Mouse (Mus musculus) MEL (cell line): ENCODE measurements at regions not wholly inside any gene's neighbourhood (a gene's known extent, or its start where the extent isn't known, plus 50 kb on each side); places are given as distances from the start of the nearest gene placed in this dataset.

Experiments
- DNase-seq: peaks from one replicate; pipeline ENCODE4 v3.0.0; 2011; ENCODE audit warnings: low read depth, low spot score
- H3K27ac ChIP-seq: 2 replicates; pipeline ENCODE4 v1.5.1; 2012; ENCODE audit warnings: low read depth, mild to moderate bottlenecking, control low read depth, low read length, moderate library complexity; ENCODE audit not compliant: control insufficient read depth
- H3K27me3 ChIP-seq, 2 experiments: fragments of 150-350 bp in 1 of 2; sonication (generic) in 1 of 2; 2 replicates each; pipeline ENCODE4 v1.6.1; 2012; ENCODE audit warnings: low read length in 2 of 2, mild to moderate bottlenecking in 2 of 2, improper control_type of control experiment in 1 of 2, moderate library complexity in 1 of 2; ENCODE audit not compliant: insufficient read depth in 2 of 2, control insufficient read depth in 1 of 2
- H3K36me3 ChIP-seq, 2 experiments: 2 replicates each; pipeline ENCODE4 v1.6.1; 2012 to 2014; ENCODE audit warnings: low read length in 2 of 2, improper control_type of control experiment in 1 of 2, inconsistent platforms in 1 of 2, mild to moderate bottlenecking in 1 of 2; ENCODE audit not compliant: insufficient read depth in 2 of 2, control insufficient read depth in 1 of 2
- H3K4me1 ChIP-seq, 2 experiments: fragments of 150-350 bp in 1 of 2; sonication (generic) in 1 of 2; 2 replicates each; pipeline ENCODE4 v1.6.1; 2012; ENCODE audit warnings: low read length in 2 of 2, improper control_type of control experiment in 1 of 2, mild to moderate bottlenecking in 1 of 2; ENCODE audit not compliant: insufficient read depth in 2 of 2, control insufficient read depth in 1 of 2
- H3K4me3 ChIP-seq, 2 experiments: fragments of 150-350 bp in 1 of 2; sonication (generic) in 1 of 2; 2 replicates each; pipeline ENCODE4 v1.5.1; 2012; ENCODE audit warnings: low read depth in 2 of 2, low read length in 2 of 2, mild to moderate bottlenecking in 2 of 2, moderate library complexity in 2 of 2, control low read depth in 1 of 2, improper control_type of control experiment in 1 of 2; ENCODE audit not compliant: control insufficient read depth in 1 of 2, insufficient read depth in 1 of 2
- H3K79me2 ChIP-seq: 2 replicates; pipeline ENCODE4 v1.6.1; 2012; ENCODE audit warnings: mild to moderate bottlenecking, low read length, moderate library complexity; ENCODE audit not compliant: control insufficient read depth, poor library complexity, insufficient read depth
- H3K9ac ChIP-seq: 2 replicates; pipeline ENCODE4 v1.6.1; 2012; ENCODE audit warnings: low read depth, mild to moderate bottlenecking, control low read depth, low read length, moderate library complexity; ENCODE audit not compliant: control insufficient read depth, poor library complexity, severe bottlenecking
- H3K9me3 ChIP-seq: fragments of 150-350 bp; sonication (generic); replicated peaks from 2 replicates; pipeline ENCODE4 v1.6.1; 2012; ENCODE audit warnings: mild to moderate bottlenecking, low read length, improper control_type of control experiment, moderate library complexity; ENCODE audit not compliant: insufficient read depth
- BHLHE40 ChIP-seq: IDR thresholded peaks from 2 replicates; pipeline ENCODE4 v1.6.1; 2012; ENCODE audit warnings: low read depth, mild to moderate bottlenecking, inconsistent platforms, low read length, improper control_type of control experiment, borderline replicate concordance
- CHD1 ChIP-seq: IDR thresholded peaks from 2 replicates; pipeline ENCODE4 v1.6.1; 2012; ENCODE audit warnings: low read depth, mild to moderate bottlenecking, inconsistent platforms, low read length, improper control_type of control experiment
- CTCF ChIP-seq, 3 experiments: IDR thresholded peaks in 2 of 3; conservative IDR thresholded peaks in 1 of 3; 2 replicates each; pipeline ENCODE4 v1.5.1; 2011 to 2012; ENCODE audit warnings: low read length in 3 of 3, low read depth in 2 of 3, mild to moderate bottlenecking in 2 of 3, improper control_type of control experiment in 1 of 3, inconsistent platforms in 1 of 3, mixed read lengths in 1 of 3, moderate library complexity in 1 of 3; ENCODE audit not compliant: control insufficient read depth in 1 of 3, insufficient read depth in 1 of 3, poor library complexity in 1 of 3, severe bottlenecking in 1 of 3
- ETS1 ChIP-seq: IDR thresholded peaks from 2 replicates; pipeline ENCODE4 v1.6.1; 2012; ENCODE audit warnings: low read depth, mild to moderate bottlenecking, inconsistent platforms, low read length, improper control_type of control experiment, moderate library complexity
- GATA1 ChIP-seq: IDR thresholded peaks from 2 replicates; pipeline ENCODE4 v1.6.1; 2011; ENCODE audit warnings: low read depth, low read length, improper control_type of control experiment
- HCFC1 ChIP-seq: IDR thresholded peaks from 2 replicates; pipeline ENCODE4 v1.6.1; 2012; ENCODE audit warnings: low read depth, mild to moderate bottlenecking, inconsistent platforms, low read length, improper control_type of control experiment, moderate library complexity
- KAT2A ChIP-seq: conservative IDR thresholded peaks from 2 replicates; pipeline ENCODE4 v1.6.1; 2012; ENCODE audit warnings: low read depth, low read length, improper control_type of control experiment, inconsistent platforms
- MAFK ChIP-seq: IDR thresholded peaks from 2 replicates; pipeline ENCODE4 v1.6.1; 2011; ENCODE audit warnings: low read depth, mild to moderate bottlenecking, low read length, improper control_type of control experiment, borderline replicate concordance
- MAZ ChIP-seq: IDR thresholded peaks from 2 replicates; pipeline ENCODE4 v1.6.1; 2012; ENCODE audit warnings: low read depth, mild to moderate bottlenecking, inconsistent platforms, low read length, improper control_type of control experiment
- MEF2A ChIP-seq: IDR thresholded peaks from 2 replicates; pipeline ENCODE4 v1.6.1; 2014; ENCODE audit warnings: low read depth, mild to moderate bottlenecking, inconsistent platforms, low read length, improper control_type of control experiment; ENCODE audit not compliant: poor library complexity, insufficient replicate concordance, severe bottlenecking; ENCODE audit errors: extremely low read depth
- MYB ChIP-seq: IDR thresholded peaks from 2 replicates; pipeline ENCODE4 v1.6.1; 2011; ENCODE audit warnings: mild to moderate bottlenecking, low read depth, low read length, improper control_type of control experiment
- NELFE ChIP-seq: IDR thresholded peaks from 2 replicates; pipeline ENCODE4 v1.6.1; 2011; ENCODE audit warnings: low read depth, low read length, improper control_type of control experiment
- NRF1 ChIP-seq: IDR thresholded peaks from 2 replicates; pipeline ENCODE4 v1.6.1; 2014; ENCODE audit warnings: low read depth, mild to moderate bottlenecking, inconsistent platforms, low read length, improper control_type of control experiment, moderate library complexity; ENCODE audit not compliant: poor library complexity, insufficient read depth, severe bottlenecking
- POLR2AphosphoS5 ChIP-seq: IDR thresholded peaks from 2 replicates; pipeline ENCODE4 v1.6.1; 2012; ENCODE audit warnings: low read depth, borderline replicate concordance, mild to moderate bottlenecking, inconsistent platforms, low read length, moderate library complexity, mixed read lengths
- RAD21 ChIP-seq: IDR thresholded peaks from 2 replicates; pipeline ENCODE4 v1.6.1; 2011; ENCODE audit warnings: mild to moderate bottlenecking, low read depth, low read length, improper control_type of control experiment
- RCOR1 ChIP-seq: IDR thresholded peaks from 2 replicates; pipeline ENCODE4 v1.6.1; 2012; ENCODE audit warnings: low read depth, mild to moderate bottlenecking, inconsistent platforms, low read length, improper control_type of control experiment
- SIN3A ChIP-seq: IDR thresholded peaks from 2 replicates; pipeline ENCODE4 v1.6.1; 2012; ENCODE audit warnings: low read length, improper control_type of control experiment, inconsistent platforms
- SMC3 ChIP-seq: IDR thresholded peaks from 2 replicates; pipeline ENCODE4 v1.6.1; 2011; ENCODE audit warnings: low read depth, low read length, improper control_type of control experiment
- TAL1 ChIP-seq: IDR thresholded peaks from 2 replicates; pipeline ENCODE4 v1.6.1; 2012; ENCODE audit warnings: mild to moderate bottlenecking, inconsistent platforms, low read length, moderate library complexity, mixed read lengths
- TBP ChIP-seq: IDR thresholded peaks from 2 replicates; pipeline ENCODE4 v1.8.0; 2011; ENCODE audit warnings: low read depth, low read length, improper control_type of control experiment
- TCF12 ChIP-seq: IDR thresholded peaks from 2 replicates; pipeline ENCODE4 v1.6.1; 2014; ENCODE audit warnings: low read depth, mild to moderate bottlenecking, inconsistent platforms, low read length, improper control_type of control experiment, moderate library complexity
- USF2 ChIP-seq, 2 experiments: IDR thresholded peaks; 2 replicates each; pipeline ENCODE4 v1.6.1; 2011 to 2012; ENCODE audit warnings: improper control_type of control experiment in 2 of 2, low read length in 2 of 2, borderline replicate concordance in 1 of 2, inconsistent platforms in 1 of 2, low read depth in 1 of 2, mild to moderate bottlenecking in 1 of 2; ENCODE audit not compliant: insufficient read depth in 1 of 2

GRCm38 (mm10) chr7:114912109-114912508, 168.6 kb downstream of the Insc start:
- Histone ChIP-seq H3K9me3 (no peaks in the 10 kb centered on the region), H3K9ac (no peak overlapping the region), H3K27ac (no peak overlapping the region), H3K4me3 (no peak overlapping the region), H3K79me2 (no peaks in the 10 kb centered on the region), H3K4me1 (no peaks in the 10 kb centered on the region), H3K27me3 (no peaks in the 10 kb centered on the region), H3K36me3 (no peaks in the 10 kb centered on the region)
- no peak for DNase-seq
- TF ChIP-seq GATA1: no peak
- no peak for TF ChIP-seq SMC3
- no peak for TF ChIP-seq TCF12
- no peak for TF ChIP-seq HCFC1

DNA sequence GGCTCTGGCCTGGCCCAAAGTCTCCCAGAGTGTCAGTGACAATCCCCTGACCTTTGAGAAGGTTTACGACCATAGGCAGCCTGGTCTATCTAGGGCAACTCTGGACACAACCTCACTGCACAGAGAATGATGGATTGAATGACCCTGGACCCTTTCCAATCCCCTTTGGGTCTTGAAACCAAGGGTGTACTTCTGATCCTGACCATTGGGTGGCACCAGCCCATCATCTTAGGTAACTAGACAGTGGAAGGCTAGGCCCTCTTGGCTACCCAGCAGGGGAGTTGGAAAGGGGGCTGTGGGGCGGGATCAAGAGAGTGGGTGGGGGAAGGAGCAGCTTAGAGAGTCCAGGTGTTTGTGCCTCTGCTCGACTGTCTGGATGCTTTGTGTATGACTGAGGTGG, 178.7 kb downstream of the Insc start:
- no peaks in the 10 kb centered on the region for H3K9me3 ChIP-seq
- H3K27me3 ChIP-seq: no peaks in the 10 kb centered on the region
- peak; percentile 8 for DNase-seq
- no peak overlapping the region for H3K27ac ChIP-seq
- no peak overlapping the region for H3K4me3 ChIP-seq
- no peak overlapping the region for H3K9ac ChIP-seq
- no peak for TF ChIP-seq HCFC1
- peak; percentile 25; the same call in 1 of the 2 replicates for TF ChIP-seq SMC3
- TF ChIP-seq RAD21: peak; percentile 37
- TF ChIP-seq CTCF (IDR thresholded peaks at IDR 0.05 in 2 of 3, conservative IDR thresholded peaks at IDR 0.05 in 1 of 3; ENCODE audit: control insufficient read depth in 1 of 3, insufficient read depth in 1 of 3, low read depth in 2 of 3, low read length in 3 of 3, poor library complexity in 1 of 3, severe bottlenecking in 1 of 3): peak; percentile 9 to 36 (median 31); a peak in 4 of 6 replicates
- no peaks in the 10 kb centered on the region for H3K36me3 ChIP-seq
- H3K4me1 ChIP-seq: no peaks in the 10 kb centered on the region
- no peaks in the 10 kb centered on the region for H3K79me2 ChIP-seq

- no peaks in the 10 kb centered on the region for H3K4me1 ChIP-seq
- no peaks in the 10 kb centered on the region for H3K27me3 ChIP-seq
- no peaks in the 10 kb centered on the region for H3K79me2 ChIP-seq
- H3K27ac ChIP-seq: no peak overlapping the region
- no peak overlapping the region for H3K4me3 ChIP-seq
- TF ChIP-seq SIN3A: no peak
- no peak for TF ChIP-seq USF2 (IDR thresholded peaks at IDR 0.05; ENCODE audit: borderline replicate concordance in 1 of 2, insufficient read depth in 1 of 2, low read depth in 1 of 2, low read length in 2 of 2)
- TF ChIP-seq RAD21: no peak
- TF ChIP-seq POLR2AphosphoS5: no peak
- TF ChIP-seq TCF12: no peak
- TF ChIP-seq MYB: no peak
- TF ChIP-seq NRF1: no peak
- no peak for TF ChIP-seq ETS1
- TF ChIP-seq GATA1: no peak
- no peak for TF ChIP-seq MAZ
- TF ChIP-seq CHD1: no peak
- no peak for TF ChIP-seq TBP
- TF ChIP-seq KAT2A: no peak
- no peak for TF ChIP-seq TAL1
- no peak for TF ChIP-seq MAFK
- TF ChIP-seq NELFE: no peak
- no peak for TF ChIP-seq BHLHE40
- TF ChIP-seq RCOR1: no peak
- no peak for TF ChIP-seq MEF2A
- TF ChIP-seq SMC3: no peak
- TF ChIP-seq, all 39 proteins: peak for 0
- Histone ChIP-seq H3K9me3 (no peaks in the 10 kb centered on the region), H3K9ac (no peak overlapping the region), H3K36me3 (no peaks in the 10 kb centered on the region)
- no peak for DNase-seq
These were observed 190.4 kb downstream of the Insc start for GRCm38 (mm10) chr7:114933861-114934260.
